Mouse (Mus musculus) spleen, adult 2 months (tissue): ENCODE results near the gene Slc34a2.

ENCODE experiments used
- CTCF ChIP-seq: fragments of 200-500 bp; IDR thresholded peaks from 2 replicates; pipeline ENCODE4 v1.5.1; 2011; ENCODE audit warnings: mild to moderate bottlenecking, inconsistent platforms; ENCODE audit not compliant: insufficient read depth, insufficient read length, insufficient replicate concordance; ENCODE audit errors: extremely low read depth
- POLR2A ChIP-seq: fragments of 200-500 bp; IDR thresholded peaks from 2 replicates; pipeline ENCODE4 v1.6.1; 2011; ENCODE audit warnings: low read depth, low read length, inconsistent platforms

DNA sequence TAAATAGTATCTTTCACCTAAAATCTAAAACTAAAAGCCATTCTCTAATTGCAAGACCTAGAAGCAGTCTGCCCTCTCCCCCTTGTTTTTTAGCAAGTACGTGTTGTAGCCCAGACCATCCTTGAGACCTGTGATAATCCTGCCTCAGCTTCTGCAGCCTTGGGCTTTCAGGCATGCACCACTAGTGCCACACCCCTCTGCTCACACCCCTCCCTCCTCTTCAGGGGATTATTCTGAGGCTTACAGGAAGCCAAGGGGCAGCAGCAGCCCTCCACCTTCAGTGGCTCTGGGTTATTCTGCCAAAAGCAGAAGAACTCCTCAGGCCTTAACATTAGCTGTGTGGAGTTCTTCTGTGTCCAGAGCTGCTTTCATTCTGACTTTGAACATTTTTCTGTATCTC lies 13.1 kb downstream of the Slc34a2 start:
- TF ChIP-seq POLR2A: no peak
- no peak for TF ChIP-seq CTCF
